Mouse (Mus musculus) embryo, embryonic 9.5 days (tissue): ENCODE measurements around the gene Slc6a13.

Source experiments
- DNase-seq: peaks from one replicate; pipeline ENCODE4 v3.0.0-alpha.2; 2017; ENCODE audit errors: extremely low spot score

Gene Slc6a13

DNA sequence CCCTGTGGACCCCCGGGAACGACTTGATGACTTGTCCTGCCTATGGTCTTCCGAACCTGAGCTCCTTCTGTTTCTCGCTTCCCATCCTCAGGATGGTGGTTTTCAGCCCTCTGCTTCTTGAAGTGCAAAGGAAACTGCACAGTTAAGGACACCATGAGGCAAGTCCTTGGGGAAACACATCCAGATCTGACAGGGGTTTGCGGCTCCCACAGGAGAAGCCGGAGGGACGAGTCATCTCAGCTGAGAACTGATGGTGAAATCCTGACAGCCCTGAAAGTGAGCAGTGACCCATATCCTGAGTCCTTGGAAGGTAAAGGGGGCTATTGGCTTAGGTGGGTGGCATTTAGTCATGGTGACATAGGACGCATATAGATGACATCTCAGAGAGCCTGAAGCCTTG lies 80.5 kb downstream of the Slc6a13 start:
- no peak for DNase-seq

DNA sequence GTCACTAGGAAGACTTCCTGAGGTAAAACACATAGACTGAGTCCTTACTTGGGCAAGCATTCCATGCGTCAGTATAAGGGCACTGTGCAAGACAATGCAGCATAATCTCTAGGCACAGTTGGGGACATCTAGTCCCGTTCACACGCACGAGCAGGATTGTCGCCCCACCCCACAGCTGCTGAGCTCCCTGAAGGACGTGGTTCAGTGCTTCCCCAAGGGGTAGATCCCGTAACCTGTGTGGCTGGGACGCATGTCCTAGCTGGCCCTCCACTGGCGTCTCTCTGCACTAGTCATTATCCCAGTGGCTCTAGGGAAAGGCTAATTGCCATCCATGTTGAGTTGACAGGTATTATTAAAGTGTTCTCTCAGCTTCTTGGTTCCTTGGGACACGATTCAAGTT lies 82.0 kb downstream of the Slc6a13 start:
- DNase-seq: no peak

DNA sequence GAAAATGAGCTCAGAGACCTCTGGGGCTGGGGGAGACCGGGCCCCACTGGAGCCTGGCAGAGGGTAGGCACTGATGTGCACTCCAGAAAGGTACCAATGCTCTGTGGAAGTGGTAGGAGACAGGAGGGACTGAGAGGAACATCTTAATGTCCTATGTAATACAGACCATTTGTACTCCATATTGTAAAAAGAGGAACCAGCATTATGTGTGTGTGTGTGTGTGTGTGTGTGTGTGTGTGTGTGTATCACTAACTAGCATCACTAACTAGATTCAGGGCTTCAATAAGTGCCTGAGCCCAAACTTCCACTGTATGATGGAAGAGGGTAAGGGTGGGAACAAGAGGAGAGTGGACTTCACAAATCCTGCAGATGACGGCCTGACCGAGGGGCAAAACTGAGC lies 85.4 kb downstream of the Slc6a13 start:
- DNase-seq: no peak
